Mouse (Mus musculus) limb, embryonic 12.5 days (tissue): ENCODE results near the gene Focad. TPM values are rescaled to one million over a fixed set of nuclear protein-coding genes. Genes with fewer than 3 reads are reported as not detected.

Source experiments
- ATAC-seq: fragments of 200-750 bp; cut with Nextera tagmentation; 2 replicates; pipeline ENCODE4 v1.8.0; 2017; ENCODE audit warnings: low read depth, moderate TSS enrichment; ENCODE audit not compliant: insufficient number of reproducible peaks, insufficient read depth, low FRiP score, low TSS enrichment
- H3K27ac ChIP-seq: fragments of 300-500 bp; sonication (generic); 2 replicates; pipeline ENCODE4 v1.5.1; 2016; ENCODE audit warnings: mild to moderate bottlenecking, moderate library complexity
- H3K27me3 ChIP-seq: fragments of 300-500 bp; sonication (generic); 2 replicates; pipeline ENCODE4 v1.6.1; 2016; ENCODE audit warnings: mild to moderate bottlenecking, moderate library complexity
- H3K36me3 ChIP-seq: fragments of 300-500 bp; sonication (generic); 2 replicates; pipeline ENCODE4 v1.6.1; 2016; ENCODE audit warnings: mild to moderate bottlenecking, moderate library complexity
- H3K4me1 ChIP-seq: fragments of 300-500 bp; sonication (generic); replicated peaks from 2 replicates; pipeline ENCODE4 v1.6.1; 2016
- H3K4me2 ChIP-seq: fragments of 300-500 bp; sonication (generic); 2 replicates; pipeline ENCODE4 v1.6.1; 2016; ENCODE audit warnings: mild to moderate bottlenecking, moderate library complexity
- H3K4me3 ChIP-seq: fragments of 300-500 bp; sonication (generic); replicated peaks from 2 replicates; pipeline ENCODE4 v1.5.1; 2016; ENCODE audit warnings: mild to moderate bottlenecking
- H3K9ac ChIP-seq: fragments of 300-500 bp; sonication (generic); replicated peaks from 2 replicates; pipeline ENCODE4 v1.6.1; 2016; ENCODE audit warnings: mild to moderate bottlenecking, moderate library complexity
- H3K9me3 ChIP-seq: fragments of 300-500 bp; sonication (generic); 2 replicates; pipeline ENCODE4 v1.6.1; 2016; ENCODE audit warnings: mild to moderate bottlenecking, moderate library complexity
- WGBS: fragments of 180-500 bp; shearing (Covaris S2); methylation state at CpG from one replicate; pipeline ENCODE4 v1.1.7; 2016; 5-methylcytosine and 5-hydroxymethylcytosine counted together
- polyA plus RNA-seq: library from polyadenylated mRNA; unstranded; fragments of >200 nt; fragmentation: Nextera tagmentation; extraction: Ambion mirVana; gene quantifications from 2 replicates; pipeline ENCODE4 v1.2.1, GENCODE M21; 2016

The Focad gene
- polyA plus RNA-seq, 1 experiment from 2014 or later = 13.7 TPM

DNA sequence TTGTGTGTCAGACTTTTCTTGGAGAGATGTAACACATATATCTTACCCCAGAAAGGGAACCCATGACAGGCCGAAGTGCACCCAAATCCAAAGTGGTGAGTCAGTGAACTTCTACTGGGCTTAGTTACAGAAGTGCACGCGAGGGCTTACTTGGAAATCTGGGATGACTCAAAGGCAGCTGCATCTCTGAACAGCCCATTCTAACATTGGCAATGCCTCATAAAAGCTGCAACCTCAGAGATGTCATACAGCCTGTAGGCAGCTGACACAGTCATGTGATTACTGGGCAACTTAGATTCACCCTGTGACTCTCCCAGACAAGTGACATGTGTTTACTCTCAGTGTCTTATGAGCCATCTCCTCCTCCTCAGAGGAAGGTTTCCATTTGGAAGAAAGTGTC, 119.5 kb downstream of the Focad start:
- no peaks in the 10 kb centered on the region for H3K9me3 ChIP-seq
- no peak overlapping the region for H3K9ac ChIP-seq
- H3K27me3 ChIP-seq = no peaks in the 10 kb centered on the region
- 94% methylated on average over 3 of the region's 3 CpGs for WGBS
- no peak overlapping the region for H3K4me3 ChIP-seq
- no peak overlapping the region for H3K27ac ChIP-seq
- no peak for ATAC-seq
- no peaks in the 10 kb centered on the region for H3K4me1 ChIP-seq
- H3K4me2 ChIP-seq = no peak overlapping the region
- no peaks in the 10 kb centered on the region for H3K36me3 ChIP-seq

DNA sequence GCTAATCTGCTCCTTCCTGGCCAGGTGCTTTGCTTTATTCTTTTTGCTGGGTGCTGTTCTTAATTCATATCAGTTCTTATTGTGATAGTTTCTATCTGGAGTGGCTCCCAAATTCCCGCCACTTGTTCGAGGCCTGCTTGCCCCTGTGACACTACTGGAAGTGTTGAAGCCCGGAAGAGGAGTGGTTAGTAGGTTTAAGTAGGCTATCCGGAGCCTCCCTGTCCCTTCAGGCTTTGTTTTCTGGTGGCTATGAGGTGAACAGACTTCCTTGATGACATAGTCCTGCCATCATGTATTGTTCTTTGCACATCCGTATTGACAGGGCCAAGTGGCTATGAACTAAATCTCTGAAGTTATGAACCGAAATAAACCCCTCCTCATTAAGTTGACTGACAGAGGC, 123.9 kb downstream of the Focad start:
- no peak overlapping the region for H3K4me3 ChIP-seq
- WGBS = 81% methylated on average over 6 of the region's 6 CpGs
- ATAC-seq = no peak
- H3K4me2 ChIP-seq = no peak overlapping the region
- no peaks in the 10 kb centered on the region for H3K9me3 ChIP-seq
- H3K36me3 ChIP-seq = no peaks in the 10 kb centered on the region
- no peak overlapping the region for H3K27ac ChIP-seq
- no peaks in the 10 kb centered on the region for H3K4me1 ChIP-seq
- H3K9ac ChIP-seq = no peak overlapping the region
- H3K27me3 ChIP-seq = no peaks in the 10 kb centered on the region

DNA sequence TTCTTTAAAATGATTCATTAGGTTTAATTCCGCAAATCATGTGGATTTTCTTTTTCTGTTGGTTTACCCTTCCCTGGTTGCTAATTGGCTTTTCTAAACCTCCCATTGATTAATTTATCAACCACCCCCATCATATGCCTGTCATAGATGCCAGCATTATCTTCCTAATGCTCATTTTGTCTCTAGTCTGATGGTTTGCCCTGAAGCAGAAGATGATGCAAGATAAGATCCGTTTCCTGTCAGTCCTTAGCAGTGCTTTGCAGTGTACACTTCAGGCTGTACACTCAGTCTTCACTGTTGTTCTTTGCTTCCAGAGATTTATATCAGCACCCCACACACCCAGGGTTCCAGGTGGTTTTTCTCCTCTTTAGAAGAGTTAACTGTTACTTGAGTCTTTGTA, 124.4 kb downstream of the Focad start:
- no peak overlapping the region for H3K27ac ChIP-seq
- no peak for ATAC-seq
- WGBS = 85% methylated on average over 2 of the region's 2 CpGs
- H3K27me3 ChIP-seq = no peaks in the 10 kb centered on the region
- H3K9ac ChIP-seq = no peak overlapping the region
- no peak overlapping the region for H3K4me3 ChIP-seq
- no peak overlapping the region for H3K4me2 ChIP-seq
- H3K36me3 ChIP-seq = no peaks in the 10 kb centered on the region
- no peaks in the 10 kb centered on the region for H3K4me1 ChIP-seq
- H3K9me3 ChIP-seq = no peaks in the 10 kb centered on the region

- H3K27ac ChIP-seq = no peak overlapping the region
- no peak for ATAC-seq
- H3K9ac ChIP-seq = no peak overlapping the region
- WGBS = 61% methylated on average over 3 of the region's 3 CpGs
- no peaks in the 10 kb centered on the region for H3K9me3 ChIP-seq
- no peak overlapping the region for H3K4me3 ChIP-seq
- no peaks in the 10 kb centered on the region for H3K4me1 ChIP-seq
- no peaks in the 10 kb centered on the region for H3K36me3 ChIP-seq
- no peaks in the 10 kb centered on the region for H3K27me3 ChIP-seq
- no peak overlapping the region for H3K4me2 ChIP-seq
Measured at GRCm38 (mm10) chr4:88231375-88231774, 136.9 kb downstream of the Focad start.

DNA sequence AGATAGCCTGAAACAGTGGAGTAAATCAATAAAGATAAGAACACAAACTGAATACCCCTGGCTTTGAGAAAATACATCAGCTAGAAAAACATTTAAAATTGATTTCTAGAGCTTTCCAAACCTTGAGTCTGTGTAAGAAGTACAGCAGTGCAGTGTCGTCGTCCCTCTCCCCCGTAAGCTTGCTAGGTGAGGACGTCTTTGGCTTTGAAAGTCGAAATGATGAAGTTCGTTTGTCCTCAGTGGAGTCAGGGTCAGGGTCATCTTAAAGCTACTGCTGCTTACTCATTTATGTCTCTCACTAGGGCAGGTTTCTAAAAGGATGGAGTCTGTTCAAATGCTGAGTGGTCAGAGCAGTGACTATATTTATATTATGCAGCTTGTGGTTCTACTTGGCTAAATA, 141.5 kb downstream of the Focad start:
- Histone ChIP-seq H3K36me3 (no peaks in the 10 kb centered on the region), H3K4me1 (peaks cover 14% of the 10 kb centered on the region; the same call in 1 of the 2 replicates), H3K9me3 (no peaks in the 10 kb centered on the region), H3K9ac (no peak overlapping the region), H3K27me3 (no peaks in the 10 kb centered on the region), H3K4me3 (no peak overlapping the region), H3K27ac (no peak overlapping the region), H3K4me2 (no peak overlapping the region)
- 53% methylated on average over 6 of the region's 6 CpGs for WGBS
- ATAC-seq = no peak

- H3K27ac ChIP-seq = peak overlapping the region; percentile 42; the same call in 1 of the 2 replicates
- H3K4me2 ChIP-seq = no peak overlapping the region
- no peak overlapping the region for H3K9ac ChIP-seq
- no peaks in the 10 kb centered on the region for H3K36me3 ChIP-seq
- no peaks in the 10 kb centered on the region for H3K27me3 ChIP-seq
- no peak overlapping the region for H3K4me3 ChIP-seq
- H3K4me1 ChIP-seq = peaks cover 14% of the 10 kb centered on the region; the same call in 1 of the 2 replicates
- H3K9me3 ChIP-seq = no peaks in the 10 kb centered on the region
- ATAC-seq = no peak
- WGBS = 58% methylated on average over 12 of the region's 12 CpGs
Measured at GRCm38 (mm10) chr4:88236926-88237756, 142.7 kb downstream of the Focad start.

DNA sequence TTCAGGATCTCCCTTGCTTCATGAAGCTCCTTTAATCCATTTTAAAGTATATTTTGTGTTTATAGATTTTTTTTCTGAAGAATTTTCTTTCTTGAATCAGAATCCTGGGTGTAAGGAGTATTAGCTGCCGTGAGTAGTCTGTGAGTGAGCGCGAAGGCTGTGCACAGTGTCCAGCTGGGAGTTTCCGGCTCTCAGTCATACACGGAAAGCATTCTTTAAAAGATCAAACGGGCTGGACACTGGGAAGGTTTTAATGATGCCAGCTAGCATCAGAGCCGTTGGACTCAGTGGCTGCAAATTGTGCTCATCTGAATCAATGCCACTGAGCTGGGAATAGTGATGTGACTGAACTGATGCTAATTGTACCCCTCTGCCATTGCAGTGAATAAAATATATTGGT, 143.9 kb downstream of the Focad start:
- H3K9me3 ChIP-seq = no peaks in the 10 kb centered on the region
- no peak overlapping the region for H3K27ac ChIP-seq
- no peaks in the 10 kb centered on the region for H3K36me3 ChIP-seq
- no peak overlapping the region for H3K9ac ChIP-seq
- WGBS = 33% methylated on average over 7 of the region's 7 CpGs
- no peaks in the 10 kb centered on the region for H3K27me3 ChIP-seq
- no peak overlapping the region for H3K4me3 ChIP-seq
- no peak overlapping the region for H3K4me2 ChIP-seq
- peaks cover 14% of the 10 kb centered on the region; the same call in 1 of the 2 replicates for H3K4me1 ChIP-seq
- ATAC-seq = no peak

GRCm38 (mm10) chr4:88243834-88244233, 149.4 kb downstream of the Focad start:
- no peaks in the 10 kb centered on the region for H3K9me3 ChIP-seq
- no peaks in the 10 kb centered on the region for H3K36me3 ChIP-seq
- H3K27ac ChIP-seq = no peak overlapping the region
- no peaks in the 10 kb centered on the region for H3K4me1 ChIP-seq
- no peak overlapping the region for H3K4me2 ChIP-seq
- no peak for ATAC-seq
- no peak overlapping the region for H3K9ac ChIP-seq
- WGBS = 93% methylated on average over 2 of the region's 2 CpGs
- H3K27me3 ChIP-seq = no peaks in the 10 kb centered on the region
- H3K4me3 ChIP-seq = no peak overlapping the region

DNA sequence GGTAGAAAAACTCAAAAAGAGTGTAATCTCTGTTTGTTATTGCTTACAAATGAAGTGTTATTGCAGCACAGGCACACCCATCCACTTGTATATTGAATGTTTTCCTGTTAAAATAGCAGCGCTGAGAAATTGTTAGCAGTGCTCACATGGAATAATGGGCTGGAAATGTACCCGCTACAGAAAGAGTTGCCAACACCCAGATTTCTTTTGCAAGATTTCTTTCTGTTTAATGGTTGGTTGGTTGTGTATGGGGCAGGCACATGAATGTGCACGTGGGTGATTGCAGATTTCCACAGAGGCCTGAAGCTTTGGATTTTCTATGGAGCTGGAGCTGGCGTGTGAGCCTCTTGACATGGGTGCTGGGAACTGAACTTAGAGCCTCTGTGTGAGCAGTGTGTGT, 151.1 kb downstream of the Focad start:
- Histone ChIP-seq H3K4me2 (no peak overlapping the region), H3K4me1 (no peaks in the 10 kb centered on the region), H3K27me3 (no peaks in the 10 kb centered on the region), H3K4me3 (no peak overlapping the region), H3K9ac (no peak overlapping the region), H3K36me3 (no peaks in the 10 kb centered on the region), H3K27ac (no peak overlapping the region), H3K9me3 (no peaks in the 10 kb centered on the region)
- WGBS = 90% methylated on average over 4 of the region's 4 CpGs
- ATAC-seq = no peak

GRCm38 (mm10) chr4:88261349-88261748, 166.9 kb downstream of the Focad start:
- no peaks in the 10 kb centered on the region for H3K36me3 ChIP-seq
- H3K4me1 ChIP-seq = no peaks in the 10 kb centered on the region
- no peak overlapping the region for H3K4me2 ChIP-seq
- H3K27me3 ChIP-seq = no peaks in the 10 kb centered on the region
- 86% methylated on average over 5 of the region's 5 CpGs for WGBS
- no peak overlapping the region for H3K27ac ChIP-seq
- H3K4me3 ChIP-seq = no peak overlapping the region
- no peak overlapping the region for H3K9ac ChIP-seq
- no peak for ATAC-seq
- H3K9me3 ChIP-seq = no peaks in the 10 kb centered on the region

- Histone ChIP-seq H3K9me3 (no peaks in the 10 kb centered on the region), H3K36me3 (no peaks in the 10 kb centered on the region), H3K4me1 (no peaks in the 10 kb centered on the region), H3K9ac (no peak overlapping the region), H3K27me3 (no peaks in the 10 kb centered on the region), H3K4me2 (no peak overlapping the region), H3K27ac (no peak overlapping the region), H3K4me3 (no peak overlapping the region)
- ATAC-seq = no peak
- 92% methylated on average over 1 of the region's 1 CpGs for WGBS
Measured at GRCm38 (mm10) chr4:88264536-88264935, 170.1 kb downstream of the Focad start.
